ENCODE assay signal across 7 mouse cellular contexts in the genomic region with DNA sequence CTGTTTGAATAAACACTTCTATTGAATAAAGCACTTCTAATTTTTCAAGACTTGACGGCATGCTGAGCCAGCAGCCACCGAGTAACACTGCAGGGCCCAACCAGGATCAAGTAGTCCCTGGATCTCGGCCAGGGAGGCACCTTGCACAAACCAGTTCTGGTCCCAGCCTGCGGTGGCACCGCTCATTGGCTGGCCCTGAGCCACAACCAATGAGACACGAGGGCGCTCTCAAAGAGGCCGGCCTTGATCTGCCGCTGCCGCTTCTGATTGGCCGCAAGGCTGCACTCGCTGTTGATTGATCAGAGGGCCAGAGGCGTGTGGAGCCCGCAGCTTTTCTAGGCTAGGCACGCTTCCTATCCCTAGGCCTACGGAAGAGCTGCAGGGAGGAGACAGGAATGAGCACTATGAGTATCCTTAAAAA. TPM values are rescaled to one million over a fixed set of nuclear protein-coding genes. Genes with fewer than 3 reads are reported as not detected.
DNase-seq lines count a peak whose midpoint lies in the region; ATAC-seq and TF ChIP-seq lines count a peak whose summit lies in the region.

No protein-coding gene starts in this region.

- H3K9ac ChIP-seq in embryonic facial prominence, embryonic 14.5 days (ENCODE audit: low read depth, low read length) = no peak overlapping the region
- H3K9ac ChIP-seq in heart, adult 2 months (ENCODE audit: low read depth, low read length) = no peak overlapping the region
- peak overlapping the region; percentile 31; the same call in 1 of the 2 replicates for H3K9ac ChIP-seq in midbrain, embryonic 12.5 days (replicated peaks)

- no peak overlapping the region for H3K4me3 ChIP-seq in embryonic facial prominence, embryonic 14.5 days (ENCODE audit: low read depth, low read length)
- H3K4me3 ChIP-seq in heart, adult 2 months = no peak overlapping the region
- no peak overlapping the region for H3K4me3 ChIP-seq in kidney, adult 2 months (ENCODE audit: insufficient read depth, low read depth, low read length)
- H3K4me3 ChIP-seq in limb, embryonic 10.5 days = no peak overlapping the region
- no peak overlapping the region for H3K4me3 ChIP-seq in midbrain, embryonic 12.5 days
- H3K4me3 ChIP-seq in small intestine, adult 2 months (ENCODE audit: low read depth, low read length) = peak overlapping the region; percentile 14; the same call in 1 of the 2 replicates

- no peaks in the 10 kb centered on the region for H3K4me1 ChIP-seq in embryonic facial prominence, embryonic 14.5 days (ENCODE audit: control insufficient read depth, insufficient read depth, low read length)
- H3K4me1 ChIP-seq in heart, adult 2 months (ENCODE audit: control insufficient read depth, insufficient read depth, low read length) = no peaks in the 10 kb centered on the region
- peaks cover 8% of the 10 kb centered on the region for H3K4me1 ChIP-seq in kidney, adult 2 months (ENCODE audit: control insufficient read depth, insufficient read depth, low read length)
- peaks cover 5% of the 10 kb centered on the region; the same call in 1 of the 2 replicates for H3K4me1 ChIP-seq in limb, embryonic 10.5 days
- H3K4me1 ChIP-seq in midbrain, embryonic 12.5 days = peaks cover 11% of the 10 kb centered on the region
- peaks cover 13% of the 10 kb centered on the region; the same call in 1 of the 2 replicates for H3K4me1 ChIP-seq in small intestine, adult 2 months (ENCODE audit: control insufficient read depth, insufficient read depth, insufficient read length, low read length)

- no peaks in the 10 kb centered on the region for H3K9me3 ChIP-seq in embryonic facial prominence, embryonic 14.5 days (ENCODE audit: control insufficient read depth, low read length)
- no peaks in the 10 kb centered on the region for H3K9me3 ChIP-seq in limb, embryonic 10.5 days (replicated peaks)
- no peaks in the 10 kb centered on the region for H3K9me3 ChIP-seq in midbrain, embryonic 12.5 days

- H3K36me3 ChIP-seq in embryonic facial prominence, embryonic 14.5 days (ENCODE audit: control insufficient read depth, insufficient read depth, low read length) = no peaks in the 10 kb centered on the region
- no peaks in the 10 kb centered on the region for H3K36me3 ChIP-seq in heart, adult 2 months (ENCODE audit: control insufficient read depth, insufficient read depth, low read length)
- no peaks in the 10 kb centered on the region for H3K36me3 ChIP-seq in kidney, adult 2 months (ENCODE audit: control insufficient read depth, insufficient read depth, low read length)
- H3K36me3 ChIP-seq in limb, embryonic 10.5 days = no peaks in the 10 kb centered on the region
- H3K36me3 ChIP-seq in midbrain, embryonic 12.5 days = no peaks in the 10 kb centered on the region
- no peaks in the 10 kb centered on the region for H3K36me3 ChIP-seq in small intestine, adult 2 months (ENCODE audit: control insufficient read depth, insufficient read depth, low read length)

- under 1% methylated on average over 16 of the region's 16 CpGs for WGBS in embryonic facial prominence, embryonic 14.5 days
- WGBS in heart, adult 2 months = under 1% methylated on average over 16 of the region's 16 CpGs
- 3% methylated on average over 16 of the region's 16 CpGs for WGBS in kidney, adult 2 months
- WGBS in limb, embryonic 10.5 days = 4% methylated on average over 16 of the region's 16 CpGs
- WGBS in midbrain, embryonic 12.5 days = 2% methylated on average over 16 of the region's 16 CpGs
- under 1% methylated on average over 16 of the region's 16 CpGs for WGBS in small intestine, adult 2 months

- no peak for TF ChIP-seq POLR2A in heart, adult 2 months (IDR thresholded peaks at IDR 0.05; ENCODE audit: insufficient read depth, low read depth, low read length)
- no peak for TF ChIP-seq POLR2A in kidney, adult 2 months (IDR thresholded peaks at IDR 0.05; ENCODE audit: low read depth, low read length)
- TF ChIP-seq POLR2A in small intestine, adult 2 months (IDR thresholded peaks at IDR 0.05; ENCODE audit: low read depth, low read length) = no peak

- TF ChIP-seq EP300 in heart, adult 2 months (IDR thresholded peaks at IDR 0.05; ENCODE audit: insufficient read depth, low read depth, low read length) = no peak

- intact Hi-C loops in heart, adult 2 months (cut with DNase I) = loop anchor here (10.0 kb wide), 1 partner anchor 355 kb away; a partner anchor contains a TSS

- no peaks in the 10 kb centered on the region for H3K27me3 ChIP-seq in embryonic facial prominence, embryonic 14.5 days (replicated peaks; ENCODE audit: control insufficient read depth, insufficient read depth, low read length)
- no peaks in the 10 kb centered on the region for H3K27me3 ChIP-seq in heart, adult 2 months (ENCODE audit: control insufficient read depth, insufficient read depth, low read length)
- H3K27me3 ChIP-seq in kidney, adult 2 months (replicated peaks; ENCODE audit: control insufficient read depth, insufficient read depth, low read length) = no peaks in the 10 kb centered on the region; the same call in 1 of the 2 replicates
- no peaks in the 10 kb centered on the region for H3K27me3 ChIP-seq in limb, embryonic 10.5 days (ENCODE audit: low read depth, poor library complexity, severe bottlenecking)
- no peaks in the 10 kb centered on the region for H3K27me3 ChIP-seq in midbrain, embryonic 12.5 days
- no peaks in the 10 kb centered on the region for H3K27me3 ChIP-seq in small intestine, adult 2 months (ENCODE audit: control insufficient read depth, insufficient read depth, low read length)

- no peak for TF ChIP-seq CTCF in heart, adult 2 months (IDR thresholded peaks at IDR 0.05)
- no peak for TF ChIP-seq CTCF in kidney, adult 2 months (conservative IDR thresholded peaks at IDR 0.05; ENCODE audit: insufficient read depth, insufficient read length, low read depth, low read length)
- TF ChIP-seq CTCF in small intestine, adult 2 months (IDR thresholded peaks at IDR 0.05; ENCODE audit: extremely low read depth, insufficient read length, insufficient replicate concordance, low read depth, low read length) = no peak

- peak; percentile 95 for ATAC-seq in embryonic facial prominence, embryonic 14.5 days (ENCODE audit: low read depth)
- ATAC-seq in midbrain, embryonic 12.5 days (ENCODE audit: low FRiP score, low read depth) = peak; percentile 99

- peak overlapping the region; percentile 28; the same call in 1 of the 2 replicates for H3K27ac ChIP-seq in embryonic facial prominence, embryonic 14.5 days (replicated peaks; ENCODE audit: low read depth, low read length)
- no peak overlapping the region for H3K27ac ChIP-seq in heart, adult 2 months
- peak overlapping the region; percentile 89 for H3K27ac ChIP-seq in kidney, adult 2 months (ENCODE audit: insufficient read depth, low read depth, low read length)
- no peak overlapping the region for H3K27ac ChIP-seq in limb, embryonic 10.5 days
- 0 out of 2 replicates have a peak overlapping the region, but pooled peaks have one; percentile 25 for H3K27ac ChIP-seq in midbrain, embryonic 12.5 days (replicated peaks)
- peak overlapping the region; percentile 32; the same call in 1 of the 2 replicates for H3K27ac ChIP-seq in small intestine, adult 2 months (ENCODE audit: insufficient read depth, low read depth, low read length)

- no peak overlapping the region for H3K4me2 ChIP-seq in embryonic facial prominence, embryonic 14.5 days (ENCODE audit: low read depth, low read length)
- H3K4me2 ChIP-seq in midbrain, embryonic 12.5 days (replicated peaks) = peak overlapping the region; percentile 38

- no peaks in the 10 kb centered on the region for H3K79me2 ChIP-seq in heart, adult 2 months (replicated peaks; ENCODE audit: control insufficient read depth, insufficient read depth, low read length)

- peak; percentile 96 for DNase-seq in adrenal gland, postnatal 36 days
- DNase-seq in embryonic facial prominence, embryonic 14.5 days (ENCODE audit: low spot score) = peak; percentile 96
- peak; percentile 73 to 88 for DNase-seq in heart, adult 2 months
- peak; percentile 99 for DNase-seq in kidney, adult 2 months
- peak; percentile 75 for DNase-seq in limb, embryonic 10.5 days (ENCODE audit: low spot score)

RNA-seq across cellular contexts. Expression of a gene that starts 1.2 kb away (rescaled TPM):
- under 1 TPM in 1 of 2 experiments, not detected in 1; 0.72 TPM for total RNA-seq in adrenal gland, postnatal 36 days (2021)
- polyA plus RNA-seq in embryonic facial prominence, embryonic 14.5 days (2014; fragmentation: Nextera tagmentation; extraction: Ambion mirVana) = 0.26 and 0.45 TPM in 2 replicates
- under 1 TPM in 1 of 2 experiments, not detected in 1; 0.11 TPM for total RNA-seq in heart, adult 2 months (2021)
- 0.20 and 0.64 TPM in 2 replicates for polyA plus RNA-seq in heart, adult 2 months (2012; rRNA removed)
- 1.3 and 1.4 TPM in 2 replicates for polyA plus RNA-seq in kidney, adult 2 months (2012; rRNA removed)
- polyA plus RNA-seq in limb, embryonic 10.5 days (2016; fragmentation: Nextera tagmentation; extraction: Ambion mirVana) = 0.15 and 0.45 TPM in 2 replicates
- 0.34 and 0.47 TPM in 2 replicates for polyA plus RNA-seq in midbrain, embryonic 12.5 days (2016; fragmentation: Nextera tagmentation; extraction: Ambion mirVana)
- 0.52 and 1.6 TPM in 2 replicates for polyA plus RNA-seq in small intestine, adult 2 months (2012; rRNA removed)

RNA-seq across cellular contexts. Expression of a gene that starts 11.4 kb away (rescaled TPM):
- total RNA-seq in adrenal gland, postnatal 36 days (2021) = 10 to 100 TPM; 38.5 to 44.5 TPM
- polyA plus RNA-seq in embryonic facial prominence, embryonic 14.5 days (2014; fragmentation: Nextera tagmentation; extraction: Ambion mirVana) = 11.7 and 13.3 TPM in 2 replicates
- 10 to 100 TPM; 15.6 to 15.9 TPM for total RNA-seq in heart, adult 2 months (2021)
- 25.6 and 28.3 TPM in 2 replicates for polyA plus RNA-seq in heart, adult 2 months (2012; rRNA removed)
- polyA plus RNA-seq in kidney, adult 2 months (2012; rRNA removed) = 26.7 and 31.6 TPM in 2 replicates
- 10.2 and 10.6 TPM in 2 replicates for polyA plus RNA-seq in limb, embryonic 10.5 days (2016; fragmentation: Nextera tagmentation; extraction: Ambion mirVana)
- polyA plus RNA-seq in midbrain, embryonic 12.5 days (2016; fragmentation: Nextera tagmentation; extraction: Ambion mirVana) = 11.4 and 13.6 TPM in 2 replicates
- 21.4 and 38.1 TPM in 2 replicates for polyA plus RNA-seq in small intestine, adult 2 months (2012; rRNA removed)

RNA-seq across cellular contexts. Expression of a gene that starts 12.7 kb away (rescaled TPM):
- under 1 TPM in 1 of 2 experiments, not detected in 1; 0.43 TPM for total RNA-seq in adrenal gland, postnatal 36 days (2021)
- polyA plus RNA-seq in embryonic facial prominence, embryonic 14.5 days (2014; fragmentation: Nextera tagmentation; extraction: Ambion mirVana) = 0.39 and 0.47 TPM in 2 replicates
- total RNA-seq in heart, adult 2 months (2021) = under 1 TPM in 1 of 2 experiments, not detected in 1; 0.36 TPM
- polyA plus RNA-seq in heart, adult 2 months (2012; rRNA removed) = 2.8 and 4.8 TPM in 2 replicates
- polyA plus RNA-seq in kidney, adult 2 months (2012; rRNA removed) = 23.6 and 34.5 TPM in 2 replicates
- polyA plus RNA-seq in limb, embryonic 10.5 days (2016; fragmentation: Nextera tagmentation; extraction: Ambion mirVana) = 7.9 and 8.2 TPM in 2 replicates
- polyA plus RNA-seq in midbrain, embryonic 12.5 days (2016; fragmentation: Nextera tagmentation; extraction: Ambion mirVana) = 0.75 and 0.85 TPM in 2 replicates
- 7.6 and 8.2 TPM in 2 replicates for polyA plus RNA-seq in small intestine, adult 2 months (2012; rRNA removed)

RNA-seq across cellular contexts. Expression of a gene that starts 26.0 kb away (rescaled TPM):
- total RNA-seq in adrenal gland, postnatal 36 days (2021) = 1,000 to 10,000 TPM; 1,179 to 1,185 TPM
- polyA plus RNA-seq in embryonic facial prominence, embryonic 14.5 days (2014; fragmentation: Nextera tagmentation; extraction: Ambion mirVana) = 860 and 1,015 TPM in 2 replicates
- 1,000 to 10,000 TPM; 4,061 to 4,696 TPM for total RNA-seq in heart, adult 2 months (2021)
- 1,860 and 2,330 TPM in 2 replicates for polyA plus RNA-seq in heart, adult 2 months (2012; rRNA removed)
- polyA plus RNA-seq in kidney, adult 2 months (2012; rRNA removed) = 1,228 and 1,575 TPM in 2 replicates
- 776 and 820 TPM in 2 replicates for polyA plus RNA-seq in limb, embryonic 10.5 days (2016; fragmentation: Nextera tagmentation; extraction: Ambion mirVana)
- 801 and 832 TPM in 2 replicates for polyA plus RNA-seq in midbrain, embryonic 12.5 days (2016; fragmentation: Nextera tagmentation; extraction: Ambion mirVana)
- 459 and 585 TPM in 2 replicates for polyA plus RNA-seq in small intestine, adult 2 months (2012; rRNA removed)

RNA-seq across cellular contexts. Expression of a gene that starts 34.7 kb away (rescaled TPM):
- 1 to 10 TPM; 2.0 to 3.2 TPM for total RNA-seq in adrenal gland, postnatal 36 days (2021)
- polyA plus RNA-seq in embryonic facial prominence, embryonic 14.5 days (2014; fragmentation: Nextera tagmentation; extraction: Ambion mirVana) = 2.1 and 2.9 TPM in 2 replicates
- under 1 TPM; 0.23 to 0.75 TPM for total RNA-seq in heart, adult 2 months (2021)
- 1.2 and 3.7 TPM in 2 replicates for polyA plus RNA-seq in heart, adult 2 months (2012; rRNA removed)
- polyA plus RNA-seq in kidney, adult 2 months (2012; rRNA removed) = 5.2 and 5.4 TPM in 2 replicates
- polyA plus RNA-seq in limb, embryonic 10.5 days (2016; fragmentation: Nextera tagmentation; extraction: Ambion mirVana) = 5.7 and 6.5 TPM in 2 replicates
- 5.9 and 8.2 TPM in 2 replicates for polyA plus RNA-seq in midbrain, embryonic 12.5 days (2016; fragmentation: Nextera tagmentation; extraction: Ambion mirVana)
- polyA plus RNA-seq in small intestine, adult 2 months (2012; rRNA removed) = 7.3 and 11.4 TPM in 2 replicates

Comparison
In these comparisons a context has a peak if more than half of its experiments do, and no peak if none do; other contexts are left out.
1. H3K27ac ChIP-seq: peak in embryonic facial prominence, embryonic 14.5 days (single experiment), kidney, adult 2 months (single experiment), midbrain, embryonic 12.5 days (single experiment) and small intestine, adult 2 months (single experiment); none in heart, adult 2 months (single experiment) and limb, embryonic 10.5 days (single experiment).
2. Peak in every context shown above with its lines, with median percentiles within 50 percentile points of each other: DNase-seq.